In the genomic region with DNA sequence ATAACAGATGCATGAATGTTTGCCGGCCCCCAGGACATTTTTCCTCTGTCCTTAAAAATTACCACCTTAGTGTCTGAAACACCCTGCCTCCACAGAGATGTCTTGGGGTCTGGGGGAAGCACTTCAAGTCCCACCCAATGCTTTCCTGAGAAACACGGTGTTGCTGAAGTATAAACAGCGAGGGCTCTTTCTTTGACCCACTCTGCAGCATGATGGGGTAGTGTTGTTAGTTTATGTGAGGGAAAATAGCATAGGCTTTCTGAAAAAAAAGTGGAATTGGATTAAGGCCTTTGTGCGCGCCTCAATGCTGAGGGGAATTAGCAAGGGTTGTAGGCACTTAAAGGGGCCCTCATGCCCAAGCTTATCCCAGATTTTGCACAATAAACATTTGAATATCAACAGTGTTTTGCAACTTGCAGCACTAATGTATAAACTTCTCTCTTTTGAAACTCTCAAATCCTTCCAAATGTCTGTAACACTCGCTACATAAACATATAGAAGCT, we compare ENCODE assay signal across 31 mouse cellular contexts.
DNase-seq lines count a peak whose midpoint lies in the region; ATAC-seq and TF ChIP-seq lines count a peak whose summit lies in the region.
"Had no signal": no experiment of that assay in that cellular context is flagged by ENCODE, and none has a peak within 500 bp of the region (broad histone marks: within the 10 kb centered on the region; RNA-seq: fewer than 3 reads in every experiment).

No protein-coding gene starts in this region.

- WGBS in embryonic facial prominence, embryonic 11.5 days: 51% methylated on average over 6 of the region's 6 CpGs
- WGBS in embryonic facial prominence, embryonic 10.5 days: 49% methylated on average over 6 of the region's 6 CpGs
- 48% methylated on average over 6 of the region's 6 CpGs for WGBS in hindbrain, embryonic 10.5 days
- WGBS in hindbrain, postnatal 0 days: 59% methylated on average over 6 of the region's 6 CpGs
- 16% methylated on average over 6 of the region's 6 CpGs for whole genome bisulfite sequencing in midbrain, embryonic 11.5 days
- WGBS in midbrain, embryonic 14.5 days: 18% methylated on average over 6 of the region's 6 CpGs

- TF ChIP-seq CTCF in hindbrain, postnatal 0 days (IDR thresholded peaks at IDR 0.05; ENCODE audit: low read depth): no peak

- H3K27ac ChIP-seq in embryonic facial prominence, embryonic 11.5 days (replicated peaks; ENCODE audit: low read depth, low read length): no peak overlapping the region
- no peak overlapping the region for H3K27ac ChIP-seq in embryonic facial prominence, embryonic 10.5 days (replicated peaks)
- peak overlapping the region; percentile 18; the same call in 1 of the 2 replicates for H3K27ac ChIP-seq in hindbrain, embryonic 10.5 days
- H3K27ac ChIP-seq in hindbrain, postnatal 0 days: no peak overlapping the region
- H3K27ac ChIP-seq in midbrain, embryonic 11.5 days (ENCODE audit: low read depth, low read length): no peak overlapping the region; the same call in 1 of the 2 replicates
- no peak overlapping the region for H3K27ac ChIP-seq in midbrain, embryonic 14.5 days (replicated peaks; ENCODE audit: low read depth, low read length)
- H3K27ac ChIP-seq: embryonic facial prominence, embryonic 15.5 days; hindbrain, embryonic 14.5 days; limb, embryonic 10.5 days; limb, embryonic 15.5 days; liver, embryonic 13.5 days; macrophage; stomach, postnatal 0 days had no signal

- ATAC-seq in embryonic facial prominence, embryonic 11.5 days (replicated peaks; ENCODE audit: insufficient number of reproducible peaks, low FRiP score, low TSS enrichment, low read depth): no peak
- ATAC-seq in hindbrain, postnatal 0 days: no peak
- peak; percentile 67 for ATAC-seq in midbrain, embryonic 11.5 days (ENCODE audit: low FRiP score)
- no peak for ATAC-seq in midbrain, embryonic 14.5 days (ENCODE audit: low FRiP score, low TSS enrichment)
- ATAC-seq: inflammation-experienced regulatory T-cells, adult 6 months had no signal

- no peak overlapping the region for H3K4me2 ChIP-seq in embryonic facial prominence, embryonic 11.5 days (ENCODE audit: low read depth, low read length)
- H3K4me2 ChIP-seq in hindbrain, postnatal 0 days (ENCODE audit: low read depth, low read length): no peak overlapping the region
- no peak overlapping the region for H3K4me2 ChIP-seq in midbrain, embryonic 11.5 days
- H3K4me2 ChIP-seq in midbrain, embryonic 14.5 days (ENCODE audit: low read length): no peak overlapping the region
- H3K4me2 ChIP-seq: embryonic facial prominence, embryonic 15.5 days; heart, embryonic 11.5 days; hindbrain, embryonic 14.5 days; limb, embryonic 15.5 days; liver, embryonic 13.5 days had no signal

- no peaks in the 10 kb centered on the region for H3K27me3 ChIP-seq in embryonic facial prominence, embryonic 11.5 days (ENCODE audit: control insufficient read depth, insufficient read depth, low read length)
- peaks cover 52% of the 10 kb centered on the region for H3K27me3 ChIP-seq in embryonic facial prominence, embryonic 10.5 days (replicated peaks; ENCODE audit: low read depth, poor library complexity, severe bottlenecking)
- H3K27me3 ChIP-seq in hindbrain, embryonic 10.5 days (ENCODE audit: insufficient read depth, poor library complexity, severe bottlenecking): peaks cover 92% of the 10 kb centered on the region
- H3K27me3 ChIP-seq in hindbrain, postnatal 0 days (ENCODE audit: insufficient read depth, low read length): peaks cover 15% of the 10 kb centered on the region; the same call in 1 of the 2 replicates
- peaks cover 78% of the 10 kb centered on the region for H3K27me3 ChIP-seq in midbrain, embryonic 11.5 days (ENCODE audit: control insufficient read depth, insufficient read depth, low read length)
- peaks cover 92% of the 10 kb centered on the region for H3K27me3 ChIP-seq in midbrain, embryonic 14.5 days (ENCODE audit: control insufficient read depth, insufficient read depth, low read length)
- H3K27me3 ChIP-seq: embryonic facial prominence, embryonic 15.5 days; limb, embryonic 15.5 days; liver, embryonic 13.5 days had no signal

- no peaks in the 10 kb centered on the region for H3K36me3 ChIP-seq in embryonic facial prominence, embryonic 11.5 days (replicated peaks; ENCODE audit: control insufficient read depth, insufficient read depth, low read depth, low read length)
- no peaks in the 10 kb centered on the region for H3K36me3 ChIP-seq in embryonic facial prominence, embryonic 10.5 days (replicated peaks)
- no peaks in the 10 kb centered on the region for H3K36me3 ChIP-seq in hindbrain, embryonic 10.5 days
- no peaks in the 10 kb centered on the region for H3K36me3 ChIP-seq in hindbrain, postnatal 0 days (ENCODE audit: insufficient read depth, low read length)
- H3K36me3 ChIP-seq in midbrain, embryonic 11.5 days (ENCODE audit: control insufficient read depth, insufficient read depth, low read length): no peaks in the 10 kb centered on the region
- no peaks in the 10 kb centered on the region for H3K36me3 ChIP-seq in midbrain, embryonic 14.5 days (ENCODE audit: control insufficient read depth, insufficient read depth, low read length)
- H3K36me3 ChIP-seq: embryonic facial prominence, embryonic 15.5 days; G1E; limb, embryonic 10.5 days; limb, embryonic 15.5 days; liver, embryonic 13.5 days had no signal

- no peak overlapping the region for H3K9ac ChIP-seq in embryonic facial prominence, embryonic 11.5 days (replicated peaks; ENCODE audit: low read length)
- H3K9ac ChIP-seq in hindbrain, postnatal 0 days (replicated peaks; ENCODE audit: low read length): no peak overlapping the region
- H3K9ac ChIP-seq in midbrain, embryonic 11.5 days (ENCODE audit: low read length): peak overlapping the region; percentile 12; the same call in 1 of the 2 replicates
- no peak overlapping the region for H3K9ac ChIP-seq in midbrain, embryonic 14.5 days (replicated peaks; ENCODE audit: low read length)
- H3K9ac ChIP-seq: embryonic facial prominence, embryonic 15.5 days; hindbrain, embryonic 14.5 days; limb, embryonic 15.5 days; liver, embryonic 13.5 days had no signal

- DNase-seq in embryonic facial prominence, embryonic 11.5 days (ENCODE audit: low spot score): peak; percentile 27
- DNase-seq in embryonic facial prominence, embryonic 10.5 days (ENCODE audit: low spot score): no peak
- DNase-seq in hindbrain, embryonic 10.5 days (ENCODE audit: low spot score): no peak
- DNase-seq in hindbrain, postnatal 0 days (ENCODE audit: low spot score): no peak
- peak; percentile 92 for DNase-seq in midbrain, embryonic 11.5 days (ENCODE audit: low spot score, missing footprints)
- no peak for DNase-seq in midbrain, embryonic 14.5 days
- DNase-seq in cerebellum, postnatal 36 days: no peak
- DNase-seq: adrenal gland, adult 8-10 months; cerebellum, adult 8-10 months; cerebellum, postnatal 25 days; gastrocnemius, postnatal 25 days; heart, adult 18-20 months; heart, postnatal 36 days; kidney, adult 11 months; kidney, postnatal 14 days; layer of hippocampus, adult 9-11 months; liver, embryonic 13.5 days; lung, adult 18-20 months; right cerebral cortex, adult 18-20 months; spleen, adult 18-20 months; thymus, adult 18-20 months; thymus, postnatal 25 days had no signal

- no peak overlapping the region for H3K4me3 ChIP-seq in embryonic facial prominence, embryonic 11.5 days (ENCODE audit: low read depth, low read length)
- no peak overlapping the region for H3K4me3 ChIP-seq in embryonic facial prominence, embryonic 10.5 days
- H3K4me3 ChIP-seq in hindbrain, embryonic 10.5 days: no peak overlapping the region
- no peak overlapping the region for H3K4me3 ChIP-seq in hindbrain, postnatal 0 days (ENCODE audit: low read length)
- H3K4me3 ChIP-seq in midbrain, embryonic 11.5 days (ENCODE audit: low read depth, low read length): no peak overlapping the region
- no peak overlapping the region for H3K4me3 ChIP-seq in midbrain, embryonic 14.5 days (replicated peaks; ENCODE audit: low read depth, low read length)
- H3K4me3 ChIP-seq: embryonic facial prominence, embryonic 15.5 days; limb, embryonic 10.5 days; limb, embryonic 15.5 days; liver, embryonic 13.5 days had no signal

- no peaks in the 10 kb centered on the region for H3K4me1 ChIP-seq in embryonic facial prominence, embryonic 11.5 days (ENCODE audit: control insufficient read depth, insufficient read depth, low read length)
- H3K4me1 ChIP-seq in embryonic facial prominence, embryonic 10.5 days: peaks cover 8% of the 10 kb centered on the region; the same call in 1 of the 2 replicates
- peaks cover 33% of the 10 kb centered on the region for H3K4me1 ChIP-seq in hindbrain, embryonic 10.5 days (replicated peaks)
- no peaks in the 10 kb centered on the region for H3K4me1 ChIP-seq in hindbrain, postnatal 0 days (ENCODE audit: insufficient read depth, low read length)
- peaks cover 21% of the 10 kb centered on the region for H3K4me1 ChIP-seq in midbrain, embryonic 11.5 days (ENCODE audit: control insufficient read depth, insufficient read depth, low read length)
- H3K4me1 ChIP-seq in midbrain, embryonic 14.5 days (ENCODE audit: control insufficient read depth, insufficient read depth, low read length): no peaks in the 10 kb centered on the region
- H3K4me1 ChIP-seq: embryonic facial prominence, embryonic 15.5 days; limb, embryonic 10.5 days; limb, embryonic 15.5 days; liver, embryonic 13.5 days had no signal

- no peaks in the 10 kb centered on the region for H3K9me3 ChIP-seq in embryonic facial prominence, embryonic 11.5 days (replicated peaks; ENCODE audit: control insufficient read depth, low read length)
- no peaks in the 10 kb centered on the region for H3K9me3 ChIP-seq in embryonic facial prominence, embryonic 10.5 days
- H3K9me3 ChIP-seq in hindbrain, embryonic 10.5 days: no peaks in the 10 kb centered on the region
- H3K9me3 ChIP-seq in hindbrain, postnatal 0 days (ENCODE audit: low read length): no peaks in the 10 kb centered on the region
- H3K9me3 ChIP-seq in midbrain, embryonic 11.5 days (ENCODE audit: control insufficient read depth, low read length): no peaks in the 10 kb centered on the region
- H3K9me3 ChIP-seq in midbrain, embryonic 14.5 days (ENCODE audit: control insufficient read depth, low read length): no peaks in the 10 kb centered on the region
- H3K9me3 ChIP-seq: embryonic facial prominence, embryonic 15.5 days; limb, embryonic 10.5 days; limb, embryonic 15.5 days; liver, embryonic 13.5 days had no signal

Comparison
In these comparisons a context has a peak if more than half of its experiments do, and no peak if none do; other contexts are left out.
1. DNase-seq: peak in embryonic facial prominence, embryonic 11.5 days (single experiment) and midbrain, embryonic 11.5 days (single experiment); none in embryonic facial prominence, embryonic 10.5 days (single experiment), hindbrain, embryonic 10.5 days (single experiment), hindbrain, postnatal 0 days (single experiment), midbrain, embryonic 14.5 days (single experiment) and cerebellum, postnatal 36 days (0 of 2).